Mouse (Mus musculus) forebrain, embryonic 13.5 days (tissue): Measurements from ENCODE around the gene Ddx17. TPM values are rescaled to one million over a fixed set of nuclear protein-coding genes. Genes with fewer than 3 reads are reported as not detected.

Experiments
- ATAC-seq: fragments of 200-750 bp; cut with Nextera tagmentation; 2 replicates; pipeline ENCODE4 v1.8.0; 2017
- H3K27ac ChIP-seq: fragments of 300-500 bp; sonication (generic); 2 replicates; pipeline ENCODE4 v1.5.1; 2015; ENCODE audit warnings: inconsistent platforms, mild to moderate bottlenecking, moderate library complexity
- H3K27me3 ChIP-seq: fragments of 300-500 bp; sonication (generic); 2 replicates; pipeline ENCODE4 v1.6.1; 2015; ENCODE audit warnings: mild to moderate bottlenecking, inconsistent platforms
- H3K36me3 ChIP-seq: fragments of 300-500 bp; sonication (generic); 2 replicates; pipeline ENCODE4 v1.6.1; 2015; ENCODE audit warnings: mild to moderate bottlenecking, inconsistent platforms; ENCODE audit not compliant: poor library complexity, severe bottlenecking
- H3K4me1 ChIP-seq: fragments of 300-500 bp; sonication (generic); 2 replicates; pipeline ENCODE4 v1.6.1; 2015; ENCODE audit warnings: inconsistent platforms
- H3K4me2 ChIP-seq: fragments of 300-500 bp; sonication (generic); 2 replicates; pipeline ENCODE4 v1.6.1; 2015; ENCODE audit warnings: inconsistent platforms, mild to moderate bottlenecking, moderate library complexity
- H3K4me3 ChIP-seq: fragments of 300-500 bp; sonication (generic); 2 replicates; pipeline ENCODE4 v1.5.1; 2015; ENCODE audit warnings: mild to moderate bottlenecking, inconsistent platforms
- H3K9ac ChIP-seq: fragments of 300-500 bp; sonication (generic); 2 replicates; pipeline ENCODE4 v1.6.1; 2015; ENCODE audit warnings: mild to moderate bottlenecking, inconsistent platforms
- H3K9me3 ChIP-seq: fragments of 300-500 bp; sonication (generic); replicated peaks from 2 replicates; pipeline ENCODE4 v1.6.1; 2016; ENCODE audit warnings: inconsistent platforms
- WGBS: fragments of 180-500 bp; shearing (Covaris S2); methylation state at CpG from one replicate; pipeline ENCODE4 v1.1.7; 2015; 5-methylcytosine and 5-hydroxymethylcytosine counted together
- microRNA-seq: library from miRNA; unstranded; fragments of <30 nt; microRNA quantifications from one replicate; pipeline ENCODE4, GENCODE M21; 2016
- polyA plus RNA-seq: library from polyadenylated mRNA; unstranded; fragments of >200 nt; fragmentation: Nextera tagmentation; extraction: Ambion mirVana; gene quantifications from 2 replicates; pipeline ENCODE4 v1.2.1, GENCODE M21; 2015

The Ddx17 gene
- polyA plus RNA-seq, 1 experiment from 2014 or later, result 61.5 TPM

- 20% methylated on average over 18 of the region's 18 CpGs for WGBS
- Histone ChIP-seq H3K9me3 (no peaks in the 10 kb centered on the region), H3K4me1 (peaks cover 34% of the 10 kb centered on the region), H3K4me2 (no peak overlapping the region), H3K27ac (no peak overlapping the region; the same call in 1 of the 2 replicates), H3K27me3 (peaks cover 79% of the 10 kb centered on the region), H3K9ac (no peak overlapping the region), H3K36me3 (no peaks in the 10 kb centered on the region), H3K4me3 (no peak overlapping the region)
- no peak for ATAC-seq
Observed at GRCm38 (mm10) chr15:79502891-79503341, 43.6 kb downstream of the Ddx17 start.

GRCm38 (mm10) chr15:79500110-79500509 is 46.4 kb downstream of the Ddx17 start:
- H3K27me3 ChIP-seq, result peaks cover 51% of the 10 kb centered on the region
- WGBS, result 58% methylated on average over 17 of the region's 17 CpGs
- H3K4me3 ChIP-seq, result no peak overlapping the region
- peaks cover 17% of the 10 kb centered on the region for H3K4me1 ChIP-seq
- ATAC-seq, result no peak; the same call in 1 of the 2 replicates
- no peak overlapping the region for H3K4me2 ChIP-seq
- no peaks in the 10 kb centered on the region for H3K9me3 ChIP-seq
- no peaks in the 10 kb centered on the region for H3K36me3 ChIP-seq
- 0 out of 2 replicates have a peak overlapping the region, but pooled peaks have one; percentile 26 for H3K9ac ChIP-seq
- H3K27ac ChIP-seq, result no peak overlapping the region

- no peaks in the 10 kb centered on the region for H3K9me3 ChIP-seq
- WGBS, result 56% methylated on average over 18 of the region's 18 CpGs
- no peak for ATAC-seq
- no peak overlapping the region for H3K27ac ChIP-seq
- peaks cover 17% of the 10 kb centered on the region; the same call in 1 of the 2 replicates for H3K27me3 ChIP-seq
- no peak overlapping the region for H3K9ac ChIP-seq
- H3K36me3 ChIP-seq, result no peaks in the 10 kb centered on the region
- H3K4me2 ChIP-seq, result no peak overlapping the region
- no peaks in the 10 kb centered on the region for H3K4me1 ChIP-seq
- H3K4me3 ChIP-seq, result no peak overlapping the region
Observed at GRCm38 (mm10) chr15:79493527-79493926, 53.0 kb downstream of the Ddx17 start.

DNA sequence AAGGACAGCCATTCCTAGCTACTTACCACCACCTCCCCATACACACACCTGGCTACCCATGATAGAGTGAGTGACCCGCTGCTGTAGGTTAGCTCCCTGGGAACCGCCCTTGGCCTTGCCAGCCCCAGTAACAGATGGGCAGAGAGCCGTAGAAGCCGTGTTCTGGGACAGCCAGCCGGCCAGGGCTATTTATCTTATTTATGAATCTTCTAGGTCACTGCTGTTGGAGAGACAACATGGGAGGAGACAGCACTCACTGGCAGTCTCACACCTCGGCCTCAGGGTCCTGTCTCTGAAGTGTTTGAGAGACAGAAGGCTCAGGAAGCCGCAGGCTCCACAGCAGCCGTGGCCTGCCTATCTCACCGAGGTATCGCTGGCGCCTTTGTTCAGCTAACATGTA is 57.1 kb downstream of the Ddx17 start:
- Histone ChIP-seq H3K9ac (no peak overlapping the region), H3K27me3 (peaks cover 11% of the 10 kb centered on the region; the same call in 1 of the 2 replicates), H3K36me3 (no peaks in the 10 kb centered on the region), H3K9me3 (no peaks in the 10 kb centered on the region), H3K27ac (no peak overlapping the region), H3K4me1 (no peaks in the 10 kb centered on the region), H3K4me3 (no peak overlapping the region), H3K4me2 (no peak overlapping the region)
- ATAC-seq, result no peak
- WGBS, result 75% methylated on average over 11 of the region's 11 CpGs

DNA sequence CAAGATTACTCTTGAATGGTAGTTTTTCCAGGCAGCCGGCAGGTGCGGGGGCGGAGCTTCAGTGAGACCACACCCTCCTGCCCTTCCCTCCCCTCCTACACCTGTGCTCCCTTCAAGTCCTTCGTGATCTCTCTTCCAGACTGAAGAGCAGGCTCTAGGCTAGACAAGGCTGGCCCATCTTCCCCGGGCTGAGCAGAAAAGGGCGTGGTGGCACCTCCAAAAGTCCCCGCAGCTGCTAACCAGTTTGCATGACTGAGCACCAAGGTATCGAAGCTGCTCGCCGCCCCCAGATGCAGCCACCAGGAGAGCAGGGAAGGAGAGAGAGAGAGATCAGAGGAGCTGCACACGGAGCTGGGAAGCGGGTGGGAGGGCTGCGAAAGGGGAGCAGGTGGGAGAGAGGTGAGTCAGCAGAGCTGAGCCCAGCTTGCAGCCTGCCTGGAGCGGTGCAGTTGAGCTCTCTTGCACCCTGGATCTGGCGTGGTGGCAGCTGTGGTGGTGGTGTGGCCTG is 65.3 kb downstream of the Ddx17 start:
- ATAC-seq, result no peak
- Histone ChIP-seq H3K9ac (no peak overlapping the region), H3K36me3 (no peaks in the 10 kb centered on the region), H3K27me3 (peaks cover 13% of the 10 kb centered on the region; the same call in 1 of the 2 replicates), H3K4me1 (peaks cover 7% of the 10 kb centered on the region; the same call in 1 of the 2 replicates), H3K9me3 (no peaks in the 10 kb centered on the region), H3K4me2 (no peak overlapping the region), H3K27ac (no peak overlapping the region), H3K4me3 (no peak overlapping the region)
- WGBS, result 13% methylated on average over 15 of the region's 15 CpGs

Small RNAs within 50 kb of the gene (microRNA-seq; reads per million reads assigned to microRNA genes)
- not detected for gene Gm27903

Other genes starting within 250 kb of the Ddx17 start
- 24.9 and 29.6 TPM in 2 replicates for gene Pla2g6, start 218.4 kb downstream of the Ddx17 start, polyA plus RNA-seq
- gene Maff, start 200.1 kb downstream of the Ddx17 start, polyA plus RNA-seq, result 1.2 and 1.3 TPM in 2 replicates
- 29.4 and 31.3 TPM in 2 replicates for gene Tmem184b, start 143.2 kb downstream of the Ddx17 start, polyA plus RNA-seq
- 200 and 208 TPM in 2 replicates for gene Csnk1e, start 91.2 kb downstream of the Ddx17 start, polyA plus RNA-seq
- not detected in 2 replicates for gene Kcnj4, start 41.5 kb downstream of the Ddx17 start, polyA plus RNA-seq
- gene Kdelr3, start 30.3 kb downstream of the Ddx17 start, polyA plus RNA-seq, result 5.1 and 6.4 TPM in 2 replicates
- 1.4 and 1.5 TPM in 2 replicates for gene Dmc1, start 58.4 kb upstream of the Ddx17 start, polyA plus RNA-seq
- 5.8 and 6.3 TPM in 2 replicates for gene Fam227a, start 112.2 kb upstream of the Ddx17 start, polyA plus RNA-seq
- 103 and 109 TPM in 2 replicates for gene Cby1, start 112.5 kb upstream of the Ddx17 start, polyA plus RNA-seq
- gene Tomm22, start 124.1 kb upstream of the Ddx17 start, polyA plus RNA-seq, result 288 TPM in 2 replicates
- gene Josd1, start 141.2 kb upstream of the Ddx17 start, polyA plus RNA-seq, result 17.9 and 18.7 TPM in 2 replicates
- 47.2 and 50.9 TPM in 2 replicates for gene Gtpbp1, start 144.1 kb upstream of the Ddx17 start, polyA plus RNA-seq
- 8.1 and 8.4 TPM in 2 replicates for gene Sun2, start 195.8 kb upstream of the Ddx17 start, polyA plus RNA-seq
- gene Dnal4, start 231.1 kb upstream of the Ddx17 start, polyA plus RNA-seq, result 90.6 and 94.0 TPM in 2 replicates